Mouse (Mus musculus): Measurements from ENCODE around the gene A930004D18Rik.

A930004D18Rik gene

GRCm38 (mm10) chr2:18053243-18053950 lies 15.9 kb upstream of the A930004D18Rik start:
- in situ Hi-C loops (cut with MboI, MseI), result loop anchor here (10.0 kb wide), 1 partner anchor 1591 kb away; no protein-coding TSS in a partner anchor

- in situ Hi-C loops (cut with MboI, MseI), result loop anchor here (10.0 kb wide), 1 partner anchor 1592 kb away; no protein-coding TSS in a partner anchor
Measured at GRCm38 (mm10) chr2:18052581-18052980, 15.0 kb upstream of the A930004D18Rik start.

- in situ Hi-C loops (cut with MboI, MseI), result loop anchor here (10.0 kb wide), 1 partner anchor 1593 kb away; no protein-coding TSS in a partner anchor
Measured at GRCm38 (mm10) chr2:18051831-18052170, 14.3 kb upstream of the A930004D18Rik start.

GRCm38 (mm10) chr2:18051026-18051830 lies 13.7 kb upstream of the A930004D18Rik start:
- in situ Hi-C loops (cut with MboI, MseI), result loop anchor here (10.0 kb wide), 1 partner anchor 1594 kb away; no protein-coding TSS in a partner anchor

- in situ Hi-C loops (cut with MboI, MseI), result loop anchor here (10.0 kb wide), 1 partner anchor 1594 kb away; no protein-coding TSS in a partner anchor
Measured at GRCm38 (mm10) chr2:18050541-18050985, 13.0 kb upstream of the A930004D18Rik start.

- in situ Hi-C loops (cut with MboI, MseI), result loop anchor here (10.0 kb wide), 1 partner anchor 1595 kb away; no protein-coding TSS in a partner anchor
Measured at GRCm38 (mm10) chr2:18050018-18050417, 12.5 kb upstream of the A930004D18Rik start.

DNA sequence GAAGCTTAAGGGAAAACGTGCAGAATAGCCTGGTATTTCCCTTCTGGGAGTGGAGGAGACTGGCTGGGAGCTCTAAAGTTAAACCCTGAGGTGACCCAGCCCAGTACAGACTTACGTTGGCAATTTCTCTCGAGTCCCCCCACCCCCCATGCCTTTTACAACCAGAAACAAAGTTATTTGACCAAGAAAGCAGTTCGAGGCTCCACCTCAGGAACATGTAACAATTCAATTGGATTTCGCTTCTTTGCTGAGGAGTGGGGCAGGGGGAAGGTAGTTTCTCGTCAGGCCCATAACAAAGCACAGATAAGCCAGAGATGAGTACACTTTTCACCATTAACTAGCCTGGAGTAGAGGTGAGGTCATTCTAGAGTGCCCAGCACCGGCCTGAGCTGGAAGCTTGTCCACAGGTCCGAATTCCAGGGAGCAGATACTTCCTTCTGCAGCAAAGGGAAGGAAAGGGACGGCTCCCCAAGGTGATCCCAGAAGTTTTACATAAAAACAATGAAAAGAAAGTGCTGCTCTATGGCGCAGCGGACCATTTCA lies 11.8 kb upstream of the A930004D18Rik start:
- in situ Hi-C loops (cut with MboI, MseI), result loop anchor here (10.0 kb wide), 1 partner anchor 645 kb away; the partner anchor contains the start of gene Spag6

GRCm38 (mm10) chr2:18048453-18049075 lies 11.0 kb upstream of the A930004D18Rik start, which contains the start of gene Skida1:
TSS of gene Skida1 (minus strand) at chr2:18049051.
- in situ Hi-C loops (cut with MboI, MseI), result loop anchor here (10.0 kb wide), 1 partner anchor 646 kb away; the partner anchor contains the start of gene Spag6

DNA sequence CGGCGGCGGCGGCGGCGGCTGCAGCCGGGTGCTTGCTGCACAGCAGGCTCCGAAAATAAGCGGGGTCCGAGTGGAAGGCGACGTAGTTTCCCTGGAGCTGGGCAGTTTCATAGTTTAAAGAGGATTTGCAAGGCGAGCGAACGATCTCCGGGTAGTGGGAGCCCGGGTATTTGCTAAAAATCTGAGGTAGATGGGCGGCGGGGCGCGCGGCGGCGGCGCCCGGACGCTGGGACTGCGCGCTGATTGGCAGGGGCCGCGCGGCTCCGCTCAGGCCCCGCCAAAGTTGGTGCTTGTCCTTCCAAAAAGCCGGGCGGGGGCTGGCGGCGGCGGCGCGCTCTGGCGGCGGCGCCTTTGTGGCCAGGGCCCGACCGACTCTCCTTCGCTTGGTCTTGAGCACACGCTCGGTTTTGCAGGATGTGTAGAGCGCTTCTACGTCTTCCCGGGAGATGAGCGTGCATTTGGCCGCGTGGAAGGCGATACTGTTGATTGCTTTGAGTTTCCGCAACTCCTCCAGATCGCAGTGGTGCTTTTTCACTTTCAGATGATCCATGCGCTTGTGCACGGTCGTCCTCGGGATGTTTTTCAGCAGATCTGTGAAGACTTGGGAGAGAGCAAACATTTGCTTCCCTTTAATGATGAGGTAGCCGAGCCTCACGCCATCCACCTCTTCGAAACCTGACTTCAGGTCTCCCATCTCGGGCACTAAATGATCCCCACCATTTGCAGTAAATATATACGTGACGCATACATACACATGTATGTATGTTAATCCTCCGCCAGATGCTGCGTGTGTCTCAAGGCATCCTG lies 10.3 kb upstream of the A930004D18Rik start:
- in situ Hi-C loops (cut with MboI, MseI), result loop anchor here (10.0 kb wide), 1 partner anchor 647 kb away; the partner anchor contains the start of gene Spag6

DNA sequence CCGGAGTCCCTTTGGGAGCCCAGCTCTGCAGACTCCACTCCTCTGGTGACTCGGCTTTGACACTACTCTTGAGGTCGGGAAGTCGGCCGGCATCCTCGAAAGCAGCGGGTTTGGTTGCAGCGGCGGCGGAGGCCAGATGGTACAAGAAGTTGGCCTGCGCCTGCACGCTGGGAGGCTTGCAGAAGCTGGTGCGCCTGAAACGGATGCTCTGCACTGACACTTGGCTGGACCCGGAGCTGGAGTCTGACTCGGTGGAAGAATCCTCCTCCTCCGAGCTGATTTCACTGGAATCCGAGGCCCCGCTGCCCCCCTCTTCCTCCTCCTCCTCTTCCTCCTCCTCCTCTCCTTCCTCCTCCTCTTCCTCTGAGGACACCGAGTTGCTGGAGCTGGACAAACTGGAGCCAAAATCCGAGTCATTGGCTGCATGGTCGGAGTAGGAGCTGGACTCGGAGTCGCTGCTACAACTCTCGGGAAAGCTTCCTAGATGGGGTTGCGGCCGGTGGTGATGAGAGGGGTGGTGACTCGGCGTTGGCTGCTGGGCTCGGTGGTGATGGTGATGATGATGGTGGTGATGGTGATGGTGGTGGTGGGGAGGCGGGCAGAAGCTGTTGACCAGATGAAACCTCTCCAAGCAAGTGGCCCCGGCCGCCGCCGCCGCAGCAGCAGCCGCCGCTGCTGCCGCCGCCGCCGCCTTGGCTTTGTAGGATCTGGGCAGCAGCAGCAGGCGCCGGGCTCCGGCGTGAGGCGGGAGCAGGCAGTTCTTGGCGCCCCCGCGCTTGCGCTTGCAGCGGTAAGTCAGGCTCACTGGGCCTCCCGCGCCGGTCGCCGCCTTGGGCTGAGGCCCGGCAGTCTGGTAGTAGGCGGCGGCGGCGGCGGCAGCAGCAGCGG lies 9.5 kb upstream of the A930004D18Rik start:
- in situ Hi-C loops (cut with MboI, MseI), result loop anchor here (10.0 kb wide), 1 partner anchor 648 kb away; the partner anchor contains the start of gene Spag6

DNA sequence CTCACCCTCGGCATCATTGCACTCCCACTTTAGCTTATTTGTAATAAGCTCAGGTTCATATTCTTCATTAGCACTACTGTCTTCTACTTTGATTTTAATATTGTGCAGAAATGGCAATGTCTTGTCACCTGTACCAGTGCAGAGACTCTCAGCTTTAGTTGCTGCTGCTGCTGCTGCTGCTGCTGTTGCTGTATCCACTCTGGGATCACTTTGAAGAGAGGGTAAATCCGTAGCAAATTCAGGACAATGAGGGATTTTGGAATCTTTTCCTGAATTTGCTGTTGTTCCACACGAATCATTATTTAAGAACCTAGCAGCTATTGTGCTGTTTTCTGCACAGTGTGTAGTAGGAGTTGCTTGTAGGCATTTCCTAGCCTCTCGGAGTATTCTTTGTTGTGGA lies 8.6 kb upstream of the A930004D18Rik start:
- in situ Hi-C loops (cut with MboI, MseI), result loop anchor here (10.0 kb wide), 1 partner anchor 649 kb away; the partner anchor contains the start of gene Spag6

GRCm38 (mm10) chr2:18045781-18046181 lies 8.2 kb upstream of the A930004D18Rik start:
- in situ Hi-C loops (cut with MboI, MseI), result loop anchor here (10.0 kb wide), 1 partner anchor 649 kb away; the partner anchor contains the start of gene Spag6

DNA sequence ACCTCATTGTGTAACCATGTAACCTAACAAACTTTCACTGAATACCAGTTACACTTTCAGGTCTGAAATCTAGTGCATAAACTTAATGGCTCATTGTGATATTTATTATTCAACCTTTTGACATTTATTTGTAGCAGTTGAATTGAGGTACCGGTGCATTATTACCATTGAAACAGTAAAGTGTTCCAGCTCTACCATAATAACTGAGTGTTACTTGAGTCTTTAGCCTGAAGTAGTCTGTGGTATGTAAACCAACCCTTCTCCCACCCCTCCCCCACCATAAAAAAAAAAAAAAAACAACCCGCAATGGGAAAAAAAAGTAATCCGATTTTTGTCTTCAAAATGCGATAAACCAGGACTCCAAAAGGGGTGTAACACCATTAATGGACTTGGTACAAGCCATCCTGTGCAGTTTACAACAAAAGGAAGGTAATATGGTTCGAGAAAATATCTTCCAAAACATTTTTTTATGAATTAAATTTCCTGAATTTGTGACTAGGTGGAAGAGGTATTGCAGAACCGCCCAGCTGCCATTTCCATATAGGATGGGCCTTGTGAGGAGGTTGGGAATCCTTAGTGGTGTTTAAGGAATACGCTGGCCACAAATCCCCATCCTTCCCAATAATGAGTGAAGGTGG lies 7.7 kb upstream of the A930004D18Rik start:
- in situ Hi-C loops (cut with MboI, MseI), result loop anchor here (10.0 kb wide), 1 partner anchor 650 kb away; the partner anchor contains the start of gene Spag6

DNA sequence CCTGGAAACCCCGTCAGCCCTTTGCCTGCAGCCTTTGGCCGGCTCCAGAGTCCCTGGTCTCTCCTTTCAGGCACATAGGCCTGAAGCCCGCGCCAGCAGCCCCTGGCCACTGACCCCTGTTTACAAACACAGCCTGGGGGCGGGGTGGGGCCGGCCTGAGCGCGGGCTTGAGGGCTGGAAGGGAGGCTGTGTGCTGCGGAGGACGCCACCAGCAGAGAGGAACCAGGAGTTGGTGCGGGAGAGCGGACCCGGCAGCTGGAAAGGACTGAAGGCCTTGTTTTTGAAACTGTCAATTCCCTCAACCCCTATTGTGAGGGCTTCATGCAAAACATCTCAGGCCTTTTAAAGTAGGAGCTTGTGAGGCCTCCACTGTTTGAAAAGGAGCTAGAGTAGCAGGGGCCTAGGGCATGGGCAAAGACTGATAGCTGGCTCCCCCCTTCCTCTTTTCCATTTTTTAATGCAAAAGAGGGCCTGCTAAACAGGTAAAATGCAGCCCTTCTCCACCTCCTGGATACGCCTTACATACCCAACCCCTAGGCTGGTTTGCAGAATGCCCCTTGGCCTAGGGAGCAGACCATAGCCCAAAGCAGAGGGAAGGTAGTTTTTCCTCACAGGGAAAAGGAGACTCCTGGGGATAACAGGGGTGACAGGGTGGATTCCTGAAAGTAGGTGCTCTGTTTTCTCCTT lies 3.8 kb upstream of the A930004D18Rik start:
- in situ Hi-C loops (cut with MboI, MseI), result loop anchor here (10.0 kb wide), 1 partner anchor 653 kb away; the partner anchor contains the start of gene Spag6

DNA sequence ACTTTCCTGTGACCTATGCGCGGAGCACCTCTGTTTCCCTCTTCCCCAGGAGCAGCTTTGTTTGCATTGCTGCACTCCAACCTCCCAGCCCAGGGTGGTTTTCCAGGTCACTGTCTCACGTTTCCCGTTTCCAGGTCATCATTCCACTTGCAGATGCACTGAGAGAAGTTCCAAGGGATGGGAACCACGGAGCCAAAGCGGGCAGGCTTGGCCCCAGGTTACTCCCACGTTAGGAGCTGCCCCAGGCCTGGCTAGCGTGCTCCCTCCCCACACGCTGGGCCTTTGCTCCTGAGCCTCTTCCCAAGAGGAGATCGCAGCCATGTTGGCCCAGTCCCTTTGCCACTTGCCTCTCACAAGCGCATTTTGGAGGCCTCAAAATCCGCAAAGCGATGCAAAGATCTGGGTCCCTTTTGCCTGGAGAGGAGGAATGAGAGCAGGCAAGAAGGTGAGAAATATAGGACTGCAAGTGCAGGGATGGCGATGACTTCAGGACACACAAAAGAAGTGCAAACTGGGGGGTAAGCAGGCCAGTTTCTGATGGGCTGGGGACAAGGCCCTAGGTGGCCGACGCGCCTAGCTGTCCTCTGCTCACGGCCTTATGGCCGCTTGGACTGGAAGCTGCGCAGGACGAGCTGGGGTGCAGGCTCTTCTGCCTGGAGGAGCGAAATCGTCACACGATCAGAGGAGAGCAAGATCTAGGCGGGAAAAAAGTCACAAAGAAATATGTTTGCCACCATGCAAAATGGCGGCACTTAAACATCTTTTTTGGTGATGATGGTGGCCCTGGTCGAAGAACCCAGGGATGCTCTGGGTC lies 3.0 kb upstream of the A930004D18Rik start:
- in situ Hi-C loops (cut with MboI, MseI), result loop anchor here (10.0 kb wide), 1 partner anchor 654 kb away; the partner anchor contains the start of gene Spag6

DNA sequence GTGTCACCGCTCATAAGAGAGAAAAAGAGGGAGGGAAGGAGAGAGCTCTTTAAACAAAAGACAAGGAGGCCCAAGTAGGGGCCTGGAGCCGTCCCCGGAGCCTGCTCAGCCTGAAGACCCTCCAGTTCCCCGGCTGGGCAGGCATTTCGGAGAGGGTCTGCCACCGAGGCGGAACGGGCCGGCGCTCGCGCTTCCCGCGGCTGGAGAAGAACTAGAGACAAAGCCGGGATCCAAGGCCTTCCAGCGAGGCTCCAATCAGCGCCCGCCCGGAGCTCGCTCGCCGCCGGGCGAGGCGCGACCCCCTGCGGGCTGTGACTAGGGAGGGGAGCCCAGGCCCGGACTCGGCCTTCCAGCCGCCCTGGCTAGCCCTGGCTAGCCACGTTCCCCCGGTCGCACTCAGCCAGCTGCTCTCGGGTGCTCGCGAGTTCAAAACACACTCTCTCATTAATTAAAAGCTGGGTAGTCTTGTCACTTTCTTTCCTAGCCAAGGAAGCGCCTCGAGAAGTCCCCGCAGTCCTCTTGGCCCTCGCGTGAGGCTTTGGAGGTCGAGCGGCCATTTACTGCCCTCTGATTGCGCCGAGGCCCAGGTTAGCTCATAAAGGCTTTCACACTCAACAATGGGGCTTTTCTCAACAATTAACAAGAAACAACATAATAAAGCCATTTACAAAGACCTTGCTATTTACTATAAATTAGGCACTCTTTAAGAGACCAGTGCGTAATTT lies 2.2 kb upstream of the A930004D18Rik start:
- in situ Hi-C loops (cut with MboI, MseI), result loop anchor here (10.0 kb wide), 1 partner anchor 655 kb away; the partner anchor contains the start of gene Spag6
